Mouse (Mus musculus) intestine, embryonic 14.5 days (tissue): ENCODE results near the gene Adar. TPM values are rescaled to one million over a fixed set of nuclear protein-coding genes. Genes with fewer than 3 reads are reported as not detected.

Experiments
- ATAC-seq: fragments of 200-750 bp; cut with Nextera tagmentation; replicated peaks from 2 replicates; pipeline ENCODE4 v1.8.0; 2017; ENCODE audit warnings: low read depth, moderate number of reproducible peaks, moderate TSS enrichment, moderate library complexity; ENCODE audit not compliant: low FRiP score, low TSS enrichment
- DNase-seq: peaks from one replicate; pipeline ENCODE4 v3.0.0-alpha.2; 2018; ENCODE audit warnings: low spot score
- H3K27ac ChIP-seq: fragments of 300-500 bp; sonication (generic); 2 replicates; pipeline ENCODE4 v1.5.1; 2014; ENCODE audit warnings: low read depth, mild to moderate bottlenecking, control low read depth
- H3K27me3 ChIP-seq: fragments of 300-500 bp; sonication (generic); replicated peaks from 2 replicates; pipeline ENCODE4 v1.6.1; 2014; ENCODE audit warnings: low read length, control low read depth; ENCODE audit not compliant: control insufficient read depth, insufficient read depth
- H3K36me3 ChIP-seq: fragments of 300-500 bp; sonication (generic); 2 replicates; pipeline ENCODE4 v1.6.1; 2014; ENCODE audit warnings: low read length, control low read depth; ENCODE audit not compliant: control insufficient read depth, insufficient read depth
- H3K4me1 ChIP-seq: fragments of 300-500 bp; sonication (generic); replicated peaks from 2 replicates; pipeline ENCODE4 v1.6.1; 2014; ENCODE audit warnings: low read length, control low read depth, mixed read lengths; ENCODE audit not compliant: control insufficient read depth, insufficient read depth
- H3K4me2 ChIP-seq: fragments of 300-500 bp; sonication (generic); 2 replicates; pipeline ENCODE4 v1.6.1; 2014; ENCODE audit warnings: low read length
- H3K4me3 ChIP-seq: fragments of 300-500 bp; sonication (generic); 2 replicates; pipeline ENCODE4 v1.5.1; 2014; ENCODE audit warnings: low read depth, low read length, control low read depth, mixed read lengths
- H3K9ac ChIP-seq: fragments of 300-500 bp; sonication (generic); 2 replicates; pipeline ENCODE4 v1.6.1; 2014; ENCODE audit warnings: mild to moderate bottlenecking, low read length
- H3K9me3 ChIP-seq: fragments of 300-500 bp; sonication (generic); 2 replicates; pipeline ENCODE4 v1.6.1; 2016; ENCODE audit warnings: low read length, control low read depth; ENCODE audit not compliant: control insufficient read depth
- WGBS: fragments of 180-500 bp; shearing (Covaris S2); extraction: QIAGEN DNeasy Blood & Tissue Kit; methylation state at CpG from one replicate; pipeline ENCODE4 v1.1.7; 2014; 5-methylcytosine and 5-hydroxymethylcytosine counted together
- polyA plus RNA-seq: library from polyadenylated mRNA; unstranded; fragments of >200 nt; fragmentation: Nextera tagmentation; extraction: Ambion mirVana; gene quantifications from 2 replicates; pipeline ENCODE4 v1.2.1, GENCODE M21; 2014

Gene Adar
- polyA plus RNA-seq, 1 experiment from 2014 or later: 13.4 TPM

- Histone ChIP-seq H3K4me2 (no peak overlapping the region), H3K4me1 (no peaks in the 10 kb centered on the region), H3K36me3 (no peaks in the 10 kb centered on the region), H3K27ac (no peak overlapping the region), H3K9ac (no peak overlapping the region), H3K27me3 (no peaks in the 10 kb centered on the region), H3K9me3 (no peaks in the 10 kb centered on the region), H3K4me3 (no peak overlapping the region)
- DNase-seq (no peak), ATAC-seq (no peak)
- WGBS: 54% methylated on average over 7 of the region's 7 CpGs
These were observed 8.7 kb downstream of the Adar start for GRCm38 (mm10) chr3:89723400-89724084.

- peaks cover 7% of the 10 kb centered on the region; the same call in 1 of the 2 replicates for H3K4me1 ChIP-seq
- no peak overlapping the region for H3K4me3 ChIP-seq
- DNase-seq (no peak), ATAC-seq (no peak; the same call in 1 of the 2 replicates)
- WGBS: 19% methylated on average over 4 of the region's 4 CpGs
- no peak overlapping the region for H3K9ac ChIP-seq
- H3K4me2 ChIP-seq: no peak overlapping the region
- H3K9me3 ChIP-seq: no peaks in the 10 kb centered on the region
- H3K27ac ChIP-seq: no peak overlapping the region
- H3K27me3 ChIP-seq: no peaks in the 10 kb centered on the region
- H3K36me3 ChIP-seq: no peaks in the 10 kb centered on the region
These were observed 12.2 kb downstream of the Adar start for GRCm38 (mm10) chr3:89727028-89727427.

- H3K27ac ChIP-seq: no peak overlapping the region
- no peaks in the 10 kb centered on the region for H3K36me3 ChIP-seq
- DNase-seq (no peak), ATAC-seq (no peak)
- WGBS: 74% methylated on average over 2 of the region's 2 CpGs
- H3K4me2 ChIP-seq: no peak overlapping the region
- peaks cover 7% of the 10 kb centered on the region; the same call in 1 of the 2 replicates for H3K4me1 ChIP-seq
- no peaks in the 10 kb centered on the region for H3K27me3 ChIP-seq
- no peaks in the 10 kb centered on the region for H3K9me3 ChIP-seq
- H3K4me3 ChIP-seq: no peak overlapping the region
- no peak overlapping the region for H3K9ac ChIP-seq
These were observed 14.0 kb downstream of the Adar start for GRCm38 (mm10) chr3:89728848-89729247.

GRCm38 (mm10) chr3:89730350-89731331, 15.8 kb downstream of the Adar start:
- Histone ChIP-seq H3K4me1 (peaks cover 7% of the 10 kb centered on the region; the same call in 1 of the 2 replicates), H3K4me2 (peak overlapping the region; percentile 77), H3K4me3 (peak overlapping the region; percentile 73), H3K27ac (peak overlapping the region; percentile 51; the same call in 1 of the 2 replicates), H3K27me3 (no peaks in the 10 kb centered on the region), H3K36me3 (peaks cover 3% of the 10 kb centered on the region), H3K9ac (peak overlapping the region; percentile 52), H3K9me3 (no peaks in the 10 kb centered on the region)
- peak; percentile 83 for DNase-seq
- WGBS: under 1% methylated on average over 32 of the region's 32 CpGs
- ATAC-seq: peak; percentile 90

- Histone ChIP-seq H3K27ac (no peak overlapping the region), H3K9ac (no peak overlapping the region), H3K4me3 (no peak overlapping the region), H3K27me3 (no peaks in the 10 kb centered on the region), H3K4me1 (peaks cover 7% of the 10 kb centered on the region; the same call in 1 of the 2 replicates), H3K36me3 (peaks cover 5% of the 10 kb centered on the region), H3K9me3 (no peaks in the 10 kb centered on the region), H3K4me2 (no peak overlapping the region)
- 78% methylated on average over 4 of the region's 4 CpGs for WGBS
- ATAC-seq: no peak
- no peak for DNase-seq
These were observed 17.3 kb downstream of the Adar start for GRCm38 (mm10) chr3:89732091-89732490.

GRCm38 (mm10) chr3:89738509-89738908, 23.7 kb downstream of the Adar start:
- WGBS: 97% methylated on average over 6 of the region's 6 CpGs
- Histone ChIP-seq H3K4me1 (no peaks in the 10 kb centered on the region), H3K27ac (no peak overlapping the region), H3K4me3 (no peak overlapping the region), H3K9me3 (no peaks in the 10 kb centered on the region), H3K9ac (no peak overlapping the region), H3K27me3 (no peaks in the 10 kb centered on the region), H3K4me2 (no peak overlapping the region), H3K36me3 (peaks cover 50% of the 10 kb centered on the region)
- DNase-seq: no peak
- no peak for ATAC-seq

- DNase-seq: peak; percentile 55
- Histone ChIP-seq H3K4me2 (no peak overlapping the region), H3K4me3 (no peak overlapping the region), H3K27me3 (no peaks in the 10 kb centered on the region), H3K4me1 (no peaks in the 10 kb centered on the region; the same call in 1 of the 2 replicates), H3K9ac (no peak overlapping the region), H3K9me3 (no peaks in the 10 kb centered on the region), H3K27ac (no peak overlapping the region), H3K36me3 (peaks cover 39% of the 10 kb centered on the region)
- ATAC-seq: peak; percentile 75
- 15% methylated on average over 1 of the region's 1 CpGs for WGBS
These were observed 37.5 kb downstream of the Adar start for GRCm38 (mm10) chr3:89752307-89752706.

GRCm38 (mm10) chr3:89755283-89755682, 40.5 kb downstream of the Adar start:
- Histone ChIP-seq H3K4me3 (no peak overlapping the region), H3K9ac (no peak overlapping the region), H3K27ac (no peak overlapping the region), H3K27me3 (no peaks in the 10 kb centered on the region), H3K9me3 (no peaks in the 10 kb centered on the region), H3K4me2 (no peak overlapping the region), H3K36me3 (peaks cover 17% of the 10 kb centered on the region), H3K4me1 (no peaks in the 10 kb centered on the region; the same call in 1 of the 2 replicates)
- WGBS: 67% methylated on average over 6 of the region's 6 CpGs
- DNase-seq: no peak
- no peak for ATAC-seq
